ENCODE assay signal across 10 mouse cellular contexts in the genomic region with DNA sequence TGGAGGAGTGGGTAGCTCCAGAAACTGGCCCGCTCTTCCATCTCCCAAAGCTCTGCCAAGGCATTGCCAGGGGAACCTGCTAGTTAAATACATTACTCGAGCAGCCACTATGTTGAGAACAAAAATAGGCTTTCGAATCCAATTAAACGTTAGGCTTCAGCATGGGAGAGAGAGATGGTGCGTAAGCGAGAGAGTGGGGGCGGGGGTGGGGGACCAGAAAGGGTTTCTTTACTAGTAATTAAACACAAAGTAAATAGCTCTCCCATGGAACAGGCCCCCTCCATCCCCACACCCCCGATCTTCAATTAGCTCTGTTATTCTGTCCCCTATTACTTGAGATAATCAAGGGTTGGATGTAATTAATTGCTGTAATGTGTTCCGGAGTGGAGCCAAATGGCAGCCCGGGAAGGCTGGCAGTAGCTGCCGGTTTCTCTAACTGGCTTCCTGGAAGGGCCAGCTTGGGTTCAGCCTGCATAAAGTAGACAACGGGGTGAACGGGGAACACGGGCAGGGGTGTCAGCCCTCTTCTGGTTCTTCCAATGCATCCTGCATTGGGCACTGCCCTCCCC. TPM values are rescaled to one million over a fixed set of nuclear protein-coding genes. Genes with fewer than 3 reads are reported as not detected.
DNase-seq lines count a peak whose midpoint lies in the region; ATAC-seq and TF ChIP-seq lines count a peak whose summit lies in the region.
"Had no signal": no experiment of that assay in that cellular context is flagged by ENCODE, and none has a peak within 500 bp of the region (broad histone marks: within the 10 kb centered on the region; RNA-seq: fewer than 3 reads in every experiment).

No protein-coding gene starts in this region.

- H3K9me3 ChIP-seq in limb, embryonic 14.5 days (ENCODE audit: control insufficient read depth, low read length), result no peaks in the 10 kb centered on the region

- WGBS in limb, embryonic 14.5 days, result 37% methylated on average over 14 of the region's 14 CpGs
- WGBS in lung, adult 2 months, result 70% methylated on average over 14 of the region's 14 CpGs

- H3K4me2 ChIP-seq in limb, embryonic 14.5 days (replicated peaks; ENCODE audit: low read depth, low read length, severe bottlenecking), result 0 out of 2 replicates have a peak overlapping the region, but pooled peaks have one; percentile 5

- H3K27ac ChIP-seq in limb, embryonic 14.5 days (replicated peaks; ENCODE audit: low read depth, low read length), result no peak overlapping the region

- no peak for ATAC-seq in limb, embryonic 14.5 days (ENCODE audit: low FRiP score, low read depth)
- no peak for ATAC-seq in megakaryocyte-erythroid progenitor cell, adult 5-6 weeks (replicated peaks; ENCODE audit: low FRiP score, low TSS enrichment, poor library complexity, severe bottlenecking)
- ATAC-seq: intestine, embryonic 16.5 days had no signal

- DNase-seq in adrenal gland, adult (ENCODE audit: inconsistent age in 2 of 2, low spot score in 1 of 2), result peak; percentile 8 to 32
- DNase-seq in adrenal gland, adult 18-20 months (ENCODE audit: low spot score in 2 of 2), result no peak
- peak; percentile 95 for DNase-seq in brain, embryonic 14.5 days (ENCODE audit: low read depth)
- peak; percentile 63 to 65 for DNase-seq in layer of hippocampus, adult 8-10 months (ENCODE audit: low spot score in 2 of 2)
- no peak for DNase-seq in limb, embryonic 14.5 days (ENCODE audit: low spot score)
- DNase-seq in ovary, postnatal 14 days (ENCODE audit: low spot score), result no peak
- no peak for DNase-seq in lung, adult 2 months
- DNase-seq: cerebellum, adult 11 months had no signal

- no peak overlapping the region for H3K4me3 ChIP-seq in limb, embryonic 14.5 days (replicated peaks; ENCODE audit: low read length)
- H3K4me3 ChIP-seq in lung, adult 2 months (replicated peaks; ENCODE audit: extremely low read depth, low read depth, low read length), result no peak overlapping the region

- H3K27me3 ChIP-seq in limb, embryonic 14.5 days (ENCODE audit: control insufficient read depth, insufficient read depth, low read length), result no peaks in the 10 kb centered on the region

- TF ChIP-seq POLR2A in brain, embryonic 14.5 days (IDR thresholded peaks at IDR 0.05; ENCODE audit: borderline replicate concordance, extremely low read depth, insufficient read depth, insufficient read length, poor library complexity, severe bottlenecking), result no peak
- no peak for TF ChIP-seq POLR2A in limb, embryonic 14.5 days (IDR thresholded peaks at IDR 0.05; ENCODE audit: borderline replicate concordance, extremely low read depth, insufficient read depth, insufficient read length)
- TF ChIP-seq POLR2A in lung, adult 2 months (IDR thresholded peaks at IDR 0.05; ENCODE audit: borderline replicate concordance, extremely low read depth, low read depth, low read length), result no peak

- peaks cover 2% of the 10 kb centered on the region; the same call in 1 of the 2 replicates for H3K4me1 ChIP-seq in limb, embryonic 14.5 days (ENCODE audit: control insufficient read depth, insufficient read depth, low read length)
- no peaks in the 10 kb centered on the region for H3K4me1 ChIP-seq in lung, adult 2 months (ENCODE audit: control insufficient read depth, insufficient read depth, low read length)

- H3K9ac ChIP-seq in limb, embryonic 14.5 days (ENCODE audit: low read depth, low read length, severe bottlenecking), result no peak overlapping the region

- no peaks in the 10 kb centered on the region for H3K36me3 ChIP-seq in limb, embryonic 14.5 days (ENCODE audit: control insufficient read depth, insufficient read depth, low read length)

- no peak for TF ChIP-seq CTCF in brain, embryonic 14.5 days (IDR thresholded peaks at IDR 0.05; ENCODE audit: borderline replicate concordance, extremely low read depth, insufficient read depth, insufficient read length)
- TF ChIP-seq CTCF in lung, adult 2 months (IDR thresholded peaks at IDR 0.05; ENCODE audit: insufficient read depth, low read length), result no peak

RNA-seq across cellular contexts. Expression of gene Card11, which starts 59.4 kb away (rescaled TPM):
- 1 to 10 TPM in 1 of 2 experiments, under 1 TPM in 1; 0.66 to 1.2 TPM for total RNA-seq in adrenal gland, adult 18-20 months (2021)
- polyA plus RNA-seq in brain, embryonic 14.5 days (2012; rRNA removed), result 0.06 and 0.16 TPM in 2 replicates
- total RNA-seq in layer of hippocampus, adult 8-10 months (2022), result 1 to 10 TPM in 2 of 4 experiments, under 1 TPM in 2; 0.25 to 2.0 (median 0.85) TPM
- polyA plus RNA-seq in limb, embryonic 14.5 days (2012; rRNA removed), result 0.27 and 0.53 TPM in 2 replicates
- 0.23 and 0.66 TPM in 2 replicates for polyA plus RNA-seq in limb, embryonic 14.5 days (2014; fragmentation: Nextera tagmentation; extraction: Ambion mirVana)
- 12.3 and 15.3 TPM in 2 replicates for polyA plus RNA-seq in lung, adult 2 months (2012; rRNA removed)
- 0.79 and 2.1 TPM in 2 replicates for total RNA-seq in megakaryocyte-erythroid progenitor cell, adult 5-6 weeks (2014; fragmentation: Nextera tagmentation)
- 0.46 and 1.5 TPM in 2 replicates for total RNA-seq in megakaryocyte-erythroid progenitor cell, adult 5-6 weeks (2017)

Comparison
In these comparisons a context has a peak if more than half of its experiments do, and no peak if none do; other contexts are left out.
1. DNase-seq: peak in adrenal gland, adult (2 of 2), brain, embryonic 14.5 days (single experiment) and layer of hippocampus, adult 8-10 months (2 of 2); none in adrenal gland, adult 18-20 months (0 of 2), limb, embryonic 14.5 days (single experiment), ovary, postnatal 14 days (single experiment) and lung, adult 2 months (single experiment).